Mouse (Mus musculus): Measurements from ENCODE around the gene Tjp2.

GRCm38 (mm10) chr19:24217851-24218250, 7.0 kb downstream of the Tjp2 start:
- TF ChIP-seq CTCF (IDR thresholded peaks at IDR 0.05; ENCODE audit: control insufficient read depth, insufficient read depth, low read length) (no peak), POLR2A (IDR thresholded peaks at IDR 0.05; ENCODE audit: borderline replicate concordance, control insufficient read depth, low read depth, low read length) (no peak)

Data from bone marrow, adult 2 months (tissue).